Mouse (Mus musculus): ENCODE measurements at regions not wholly inside any gene's neighbourhood (a gene's known extent, or its start where the extent isn't known, plus 50 kb on each side); places are given as distances from the start of the nearest gene placed in this dataset.

GRCm38 (mm10) chr8:88467756-88468155, 53.4 kb upstream of the Nkd1 start:
- intact Hi-C loops (cut with DNase I): no loop called here
- DNase-seq (ENCODE audit: low spot score in 2 of 2): no peak

GRCm38 (mm10) chr8:88470931-88471455, 50.2 kb upstream of the Nkd1 start:
- intact Hi-C loops (cut with DNase I): no loop called here

More at GRCm38 (mm10) chr8:88470931-88471455, 50.2 kb upstream of the Nkd1 start:
- DNase-seq (ENCODE audit: low spot score in 2 of 2): no peak

All from left cerebral cortex, postnatal 25 days (tissue).